Mouse (Mus musculus): ENCODE measurements around the gene Rasl10b.

DNA sequence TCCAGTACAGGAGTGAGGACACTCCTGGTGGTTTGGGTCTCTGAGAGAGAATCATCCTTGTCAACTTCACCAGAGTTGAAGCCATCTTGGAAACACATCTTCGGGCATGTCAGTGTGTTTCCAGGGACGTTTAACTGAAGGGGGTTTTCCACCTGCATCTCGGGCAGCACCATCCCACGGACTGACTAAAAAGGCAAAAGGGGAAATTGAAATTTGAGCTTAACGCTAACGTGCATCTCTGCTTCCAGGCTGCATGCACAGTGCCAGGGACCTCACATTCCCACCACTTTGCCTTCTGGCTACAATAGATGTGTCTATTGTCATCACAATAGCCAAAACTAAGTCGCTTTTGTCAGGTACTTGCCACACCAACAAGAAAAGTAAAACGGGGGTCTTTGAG, 695 bp upstream of the Rasl10b start:
- TF ChIP-seq CTCF (conservative IDR thresholded peaks at IDR 0.05; ENCODE audit: low read length), result no peak
- no peak for TF ChIP-seq POU5F1 (IDR thresholded peaks at IDR 0.05; ENCODE audit: borderline replicate concordance, low read length)

Data from E14TG2a.4 (cell line).